Mouse (Mus musculus): Measurements from ENCODE around the gene AI481877.
"Not testable (repeated sequence)": the region's sequence is repeated elsewhere in the genome, so short reads cannot be mapped to it uniquely, and the experiment has no call there.

The AI481877 gene

GRCm38 (mm10) chr4:59138507-59139033, at the start of gene AI481877:
Gene AI481877, minus strand, starts transcription at chr4:59138983.
- not testable (repeated sequence) for DNase-seq (ENCODE audit: low spot score)

DNA sequence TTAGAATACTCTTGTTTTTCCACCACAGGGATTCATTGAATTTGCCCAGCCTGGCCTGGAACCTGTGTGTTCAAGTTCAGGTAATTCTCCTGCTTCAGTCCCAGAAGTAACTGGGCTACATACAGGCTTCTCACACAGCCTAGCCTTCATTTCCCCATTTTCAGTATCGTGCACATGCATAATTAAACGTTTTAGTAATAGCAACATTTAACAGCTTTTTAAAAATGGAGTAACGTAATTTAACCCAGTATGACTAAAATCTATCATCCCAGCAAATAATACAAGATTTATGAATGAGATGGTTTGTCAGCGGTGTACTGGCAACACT, 49.7 kb upstream of the AI481877 start:
- no peak for DNase-seq (ENCODE audit: low spot score)

DNA sequence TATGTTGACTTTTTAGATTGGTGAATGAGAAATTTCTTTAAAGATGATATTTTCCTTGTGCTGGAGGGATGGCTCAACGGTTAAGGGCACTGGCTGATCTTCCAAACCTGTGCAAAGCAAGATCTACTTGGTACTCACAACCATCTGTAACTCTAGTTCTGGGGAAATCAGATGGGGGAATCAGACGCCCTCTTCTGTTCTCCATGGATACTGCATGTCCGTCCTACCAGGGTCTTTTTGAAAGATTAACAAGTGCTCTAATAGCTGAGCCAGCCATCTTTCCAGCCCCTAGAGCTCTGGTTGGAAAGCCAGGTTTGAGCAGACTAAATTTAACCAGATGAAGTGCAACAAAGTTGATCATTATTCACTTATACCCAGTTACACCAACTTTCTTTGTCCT, 48.5 kb upstream of the AI481877 start:
- no peak for DNase-seq (ENCODE audit: low spot score)

GRCm38 (mm10) chr4:59185671-59186070, 46.9 kb upstream of the AI481877 start:
- no peak for DNase-seq (ENCODE audit: low spot score)

DNA sequence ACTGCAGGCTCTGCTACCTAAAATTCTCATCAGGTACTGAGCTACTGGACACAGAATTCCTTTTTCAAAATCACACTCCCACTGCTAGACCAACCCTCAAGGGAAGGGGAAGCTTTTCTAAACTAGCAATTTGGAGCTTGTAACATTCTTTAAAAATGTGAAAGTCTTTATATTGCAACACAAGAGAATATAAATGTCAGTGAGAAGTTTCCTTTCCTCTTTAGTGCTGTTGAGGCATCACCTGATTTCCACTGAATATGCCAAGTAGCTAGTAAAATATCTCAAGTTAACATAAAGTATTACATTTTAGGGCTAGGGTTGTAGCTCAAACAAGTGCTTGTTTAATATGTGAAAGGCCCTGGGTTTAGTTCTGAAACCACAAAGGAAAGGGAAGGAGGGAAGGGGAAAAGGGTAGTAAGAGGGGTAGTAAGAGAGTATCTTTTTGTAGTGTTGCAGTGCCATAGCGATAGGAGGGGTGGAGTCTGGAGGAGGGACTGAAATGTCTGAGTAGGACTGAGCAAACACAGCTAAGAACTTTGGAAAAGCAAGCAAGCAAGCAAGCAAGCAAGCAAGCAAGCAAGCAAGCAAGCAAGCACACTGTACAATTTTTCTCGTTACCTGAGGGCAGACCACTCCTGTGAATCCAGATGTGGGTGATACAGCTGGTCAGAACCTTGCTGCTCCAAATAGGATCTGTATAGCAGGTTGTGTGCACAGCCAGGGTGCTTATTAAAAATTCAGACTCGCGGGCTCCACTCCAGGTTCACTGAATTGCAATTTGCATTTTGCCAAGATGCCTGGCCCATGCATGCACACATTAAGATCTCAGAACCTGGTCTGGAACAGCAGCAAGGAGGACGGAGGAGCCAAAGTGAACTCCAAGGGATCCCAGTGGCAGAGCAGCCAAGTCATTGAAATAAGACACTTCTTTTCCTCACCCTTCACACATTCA, 42.8 kb upstream of the AI481877 start:
- DNase-seq (ENCODE audit: low spot score): no peak

DNA sequence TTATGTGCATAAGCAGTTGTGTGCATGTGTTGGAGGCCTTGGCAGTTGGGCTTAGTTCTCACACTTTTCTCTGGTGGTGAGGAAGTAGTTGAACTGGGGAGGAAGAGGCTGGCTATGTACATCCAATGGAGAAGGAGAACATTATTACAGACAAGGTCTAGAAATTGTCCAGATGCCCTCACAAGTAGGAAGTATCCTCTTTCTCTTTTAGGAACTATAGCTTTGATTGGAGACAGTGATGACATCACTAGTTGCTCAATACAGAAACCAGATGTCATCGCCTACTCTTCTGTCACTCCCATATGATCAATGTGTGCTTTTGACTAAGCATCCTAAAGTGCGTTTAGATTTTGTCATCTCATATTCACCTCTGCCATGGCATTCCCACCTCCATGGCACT, 38.8 kb upstream of the AI481877 start:
- DNase-seq (ENCODE audit: low spot score): no peak

GRCm38 (mm10) chr4:59175929-59176328, 37.1 kb upstream of the AI481877 start:
- DNase-seq (ENCODE audit: low spot score): no peak

DNA sequence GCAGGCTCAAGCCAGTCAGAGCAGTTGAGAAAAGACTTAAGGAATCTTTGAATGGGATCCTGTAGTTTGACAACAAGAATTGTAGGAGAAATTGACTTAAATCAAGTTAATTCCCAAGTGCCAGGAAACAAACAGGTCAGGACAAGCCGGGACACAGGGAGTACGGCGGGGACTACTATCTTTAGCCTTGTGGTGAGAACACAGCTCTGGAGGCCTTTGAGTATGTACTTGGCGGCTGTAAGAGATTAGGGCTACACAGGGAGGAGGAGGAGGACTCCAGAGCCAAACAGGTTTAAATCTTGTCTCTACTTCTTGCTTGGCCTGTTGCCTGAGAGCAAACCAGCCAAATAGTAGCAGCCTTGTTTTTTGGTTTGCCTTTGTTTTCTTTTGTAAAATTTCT, 36.2 kb upstream of the AI481877 start:
- DNase-seq (ENCODE audit: low spot score): no peak

GRCm38 (mm10) chr4:59173181-59173922, 34.6 kb upstream of the AI481877 start:
- no peak for DNase-seq (ENCODE audit: low spot score)

- no peak for DNase-seq (ENCODE audit: low spot score)
These were observed 33.8 kb upstream of the AI481877 start for GRCm38 (mm10) chr4:59172616-59173015.

DNA sequence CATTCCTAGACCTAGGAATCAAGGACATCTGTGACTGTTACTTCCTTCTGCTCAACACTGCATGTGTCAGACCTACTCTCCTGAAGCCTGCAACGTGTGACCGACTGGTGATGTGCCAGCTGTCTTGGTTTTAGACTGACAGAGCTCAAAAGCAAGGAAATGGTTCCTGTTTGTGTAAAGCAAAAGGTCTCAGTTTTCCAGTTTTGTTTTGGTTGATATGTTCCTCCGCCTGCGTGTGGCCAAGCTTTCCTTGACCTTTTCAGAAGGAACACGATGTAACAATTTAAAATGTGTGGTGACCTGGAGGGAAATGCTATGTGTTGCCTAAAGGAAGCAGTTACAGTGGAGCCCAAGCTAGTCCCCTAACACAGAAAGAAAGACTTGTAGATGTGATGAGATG, 31.2 kb upstream of the AI481877 start:
- no peak for DNase-seq (ENCODE audit: low spot score)

DNA sequence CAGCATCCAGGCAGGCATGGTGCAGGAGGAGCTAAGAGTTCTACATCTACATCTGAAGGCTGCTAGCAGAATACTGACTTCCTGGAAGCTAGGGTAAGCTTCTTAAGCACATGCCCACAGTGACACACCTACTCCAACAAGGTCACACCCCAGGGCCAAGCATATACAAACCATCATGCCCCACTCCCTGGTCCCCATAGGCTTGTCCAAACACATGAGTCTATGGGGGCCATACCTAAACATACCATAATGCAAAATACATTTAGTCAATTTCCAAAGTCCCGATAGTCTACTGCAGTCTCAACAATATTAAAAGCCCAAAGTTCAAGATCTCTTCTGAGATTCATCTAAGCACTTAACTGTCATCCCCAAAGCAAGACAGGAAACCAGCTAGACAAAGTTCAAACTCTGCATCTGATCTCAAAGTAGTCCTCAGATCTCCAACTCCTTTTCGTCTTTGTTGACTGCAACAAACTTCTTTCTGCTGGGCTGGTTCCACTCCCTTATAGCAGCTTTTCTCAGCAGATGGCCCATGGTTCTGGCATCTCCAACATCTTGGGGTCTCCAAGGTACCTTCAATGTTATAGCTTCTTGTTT, 28.6 kb upstream of the AI481877 start:
- DNase-seq (ENCODE audit: low spot score): no peak

- DNase-seq (ENCODE audit: low spot score): no peak
These were observed 25.3 kb upstream of the AI481877 start for GRCm38 (mm10) chr4:59164034-59164433.

- no peak for DNase-seq (ENCODE audit: low spot score)
These were observed 22.3 kb upstream of the AI481877 start for GRCm38 (mm10) chr4:59160959-59161670.

DNA sequence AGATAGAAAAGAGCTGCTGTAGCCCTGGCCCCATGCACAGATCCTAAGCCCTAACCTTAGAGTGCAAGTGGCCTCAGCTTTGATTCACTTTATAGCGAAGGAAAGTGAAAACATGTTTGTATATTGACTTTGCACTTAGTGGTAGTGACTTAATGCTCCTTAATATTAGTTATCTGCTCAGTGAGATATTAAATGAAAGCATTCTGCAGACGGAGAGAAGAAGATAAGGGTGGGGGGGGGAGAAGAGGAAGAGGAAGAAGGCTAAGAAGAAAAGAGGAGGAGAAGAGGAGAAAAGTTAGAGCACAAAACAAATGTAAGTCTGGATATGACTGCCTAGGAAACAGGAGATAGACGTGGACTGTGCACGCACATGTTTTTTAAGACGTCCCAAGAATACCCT, 21.5 kb upstream of the AI481877 start:
- no peak for DNase-seq (ENCODE audit: low spot score)

- no peak for DNase-seq (ENCODE audit: low spot score)
These were observed 18.9 kb upstream of the AI481877 start for GRCm38 (mm10) chr4:59157654-59158053.

GRCm38 (mm10) chr4:59156897-59157592, 18.3 kb upstream of the AI481877 start:
- DNase-seq (ENCODE audit: low spot score): no peak

- DNase-seq (ENCODE audit: low spot score): no peak
These were observed 13.2 kb upstream of the AI481877 start for GRCm38 (mm10) chr4:59151953-59152352.

GRCm38 (mm10) chr4:59150907-59151306, 12.1 kb upstream of the AI481877 start:
- DNase-seq (ENCODE audit: low spot score): no peak

- no peak for DNase-seq (ENCODE audit: low spot score)
These were observed 10.3 kb upstream of the AI481877 start for GRCm38 (mm10) chr4:59149043-59149442.

GRCm38 (mm10) chr4:59128935-59129334, 9.8 kb downstream of the AI481877 start:
- no peak for DNase-seq (ENCODE audit: low spot score)

Measured in ovary, postnatal 10 days (tissue).